Mouse (Mus musculus) megakaryocyte, embryonic 14.5 days (primary cell): ENCODE measurements around the gene Tnn.

Experiments
- FLI1 ChIP-seq: IDR thresholded peaks from 2 replicates; pipeline ENCODE4 v1.6.1; 2012; ENCODE audit warnings: low read length, inconsistent platforms, mixed read lengths
- GATA1 ChIP-seq: IDR thresholded peaks from 3 replicates; pipeline ENCODE4 v1.6.1; 2012; ENCODE audit warnings: mixed read lengths, low read length, inconsistent platforms, borderline replicate concordance

DNA sequence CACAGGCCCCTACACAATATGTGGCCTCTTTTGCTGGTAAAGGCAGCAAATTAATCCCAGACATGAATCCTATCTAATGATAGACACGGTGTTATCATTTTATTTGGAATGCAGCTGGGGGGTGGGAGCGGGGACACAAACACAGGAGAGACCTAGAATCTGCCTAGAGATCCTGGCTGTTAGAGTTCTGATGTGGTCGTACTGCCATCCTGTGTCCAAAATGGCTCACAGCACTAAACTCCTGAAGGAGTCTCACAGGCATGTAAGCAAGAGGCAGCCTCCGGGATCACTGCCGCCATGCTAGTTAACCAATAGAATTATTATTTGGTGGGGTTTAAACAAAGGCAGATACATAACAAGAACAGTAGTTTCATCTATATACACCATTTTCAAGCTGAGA, 31.1 kb upstream of the Tnn start:
- TF ChIP-seq GATA1 (no peak), FLI1 (no peak)
